Mouse (Mus musculus) thymus, postnatal 25 days (tissue): ENCODE results near the gene Slc22a7.

Source experiments
- DNase-seq: peaks from one replicate; pipeline ENCODE4 v3.0.0; 2022

Slc22a7 gene

DNA sequence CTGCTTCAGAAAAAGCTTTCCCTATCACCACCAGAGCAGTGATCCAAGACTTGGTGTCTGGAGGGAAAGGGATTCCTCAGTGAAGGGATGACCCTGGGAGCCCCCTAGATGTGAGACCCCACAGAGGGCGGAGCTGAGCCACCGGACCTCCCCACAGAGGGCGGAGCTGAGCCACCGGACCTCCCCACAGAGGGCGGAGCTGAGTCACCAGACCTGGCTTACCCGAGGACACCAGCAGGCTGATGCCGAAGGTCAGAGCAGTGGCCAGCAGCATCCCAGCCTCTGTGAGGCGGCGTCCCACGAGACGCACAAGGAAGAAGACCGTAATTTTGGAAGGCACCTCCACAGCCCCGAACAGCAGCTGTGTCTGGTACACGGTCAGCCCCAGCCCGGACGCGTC is 4.6 kb downstream of the Slc22a7 start:
- no peak for DNase-seq

DNA sequence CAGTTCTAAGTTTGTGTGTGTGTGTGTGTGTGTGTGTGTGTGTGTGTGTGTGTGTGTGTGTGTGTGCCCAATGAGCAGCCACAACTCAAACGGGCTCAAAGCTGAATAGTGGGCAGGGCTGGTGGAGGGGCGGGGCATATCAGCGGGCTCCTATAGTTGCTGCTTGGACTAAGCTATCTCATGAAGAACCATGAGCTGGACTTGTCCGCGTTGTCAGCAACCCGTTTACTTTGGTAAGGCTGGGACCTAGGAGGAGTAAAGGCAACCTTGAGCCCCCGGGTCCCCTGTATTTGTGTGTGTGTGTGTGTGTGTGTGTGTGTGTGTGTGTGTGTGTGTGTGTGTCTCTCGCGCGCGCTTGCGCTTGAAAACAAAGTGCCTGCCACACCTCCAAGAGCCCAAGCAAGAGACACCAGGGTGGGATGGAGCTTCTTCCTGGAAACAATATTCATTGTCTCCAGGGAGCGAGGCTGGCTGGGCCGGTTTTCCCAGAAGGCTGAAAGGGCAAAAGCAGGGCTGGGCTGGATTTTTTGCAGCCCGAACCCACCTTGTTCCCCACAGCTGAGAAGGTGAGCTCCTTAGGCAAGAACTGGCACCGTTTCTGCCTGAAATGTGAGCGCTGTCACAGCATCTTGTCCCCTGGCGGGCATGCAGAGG is 9.4 kb downstream of the Slc22a7 start, which contains the start of gene Crip3:
Gene Crip3 (plus strand): TSS at position 166 of the 654 bp plus-strand sequence.
- DNase-seq, result no peak

DNA sequence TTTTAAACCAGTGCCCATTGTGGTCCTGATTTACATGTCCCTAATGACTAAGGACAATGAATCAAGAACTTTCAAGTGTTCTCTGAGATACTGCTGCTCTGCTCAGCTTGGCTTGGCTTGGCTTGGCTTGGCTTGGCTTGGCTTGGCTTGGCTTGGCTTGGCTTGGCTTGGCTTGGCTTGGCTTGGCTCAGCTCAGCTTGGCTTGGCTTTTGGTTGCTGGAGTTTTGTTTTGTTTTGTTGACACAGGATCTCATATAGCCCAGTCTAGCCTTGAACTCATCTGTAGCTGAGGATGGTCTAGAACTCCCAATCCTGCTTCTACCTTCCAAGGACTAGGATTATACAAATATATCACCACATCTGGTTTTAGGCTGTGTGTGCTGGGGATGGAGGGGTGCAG is 11.8 kb downstream of the Slc22a7 start:
- no peak for DNase-seq

DNA sequence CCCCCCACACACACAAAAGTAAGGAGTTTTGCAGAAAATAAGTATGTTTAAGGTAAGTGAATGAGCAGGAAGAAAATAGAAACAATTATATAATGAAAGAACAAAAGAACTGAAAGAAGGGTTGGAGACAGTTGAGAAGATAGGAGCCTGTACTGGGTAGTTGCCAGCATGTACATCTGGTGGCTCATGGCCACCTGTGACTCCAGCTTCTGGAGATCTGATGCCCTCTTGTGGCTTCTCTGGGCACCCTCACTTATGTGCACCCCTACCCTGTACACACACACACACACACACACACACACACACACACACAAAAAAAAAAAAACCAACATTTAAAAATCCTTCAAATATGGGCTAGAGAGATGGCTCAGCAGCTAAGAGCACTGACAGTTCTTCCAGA is 18.5 kb downstream of the Slc22a7 start:
- no peak for DNase-seq

DNA sequence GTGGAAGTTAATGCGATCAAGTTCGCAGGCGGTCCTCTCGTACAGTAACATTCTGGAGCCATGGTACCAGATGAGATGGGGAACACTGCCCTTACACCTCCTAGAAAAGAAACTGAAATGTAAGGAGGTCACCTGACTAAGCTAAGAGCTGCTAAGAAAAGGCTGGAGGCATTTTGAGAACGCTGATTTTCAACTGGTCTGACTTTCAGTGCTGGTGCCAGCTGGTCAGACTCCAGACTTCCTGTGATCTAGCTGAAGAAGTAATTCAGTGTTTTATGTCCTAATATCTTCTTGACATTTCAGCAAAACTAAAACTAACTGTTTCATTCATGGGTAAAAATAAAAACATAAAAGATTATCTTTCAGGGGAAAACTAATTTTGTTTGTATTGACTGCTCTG is 19.6 kb downstream of the Slc22a7 start:
- DNase-seq, result no peak

DNA sequence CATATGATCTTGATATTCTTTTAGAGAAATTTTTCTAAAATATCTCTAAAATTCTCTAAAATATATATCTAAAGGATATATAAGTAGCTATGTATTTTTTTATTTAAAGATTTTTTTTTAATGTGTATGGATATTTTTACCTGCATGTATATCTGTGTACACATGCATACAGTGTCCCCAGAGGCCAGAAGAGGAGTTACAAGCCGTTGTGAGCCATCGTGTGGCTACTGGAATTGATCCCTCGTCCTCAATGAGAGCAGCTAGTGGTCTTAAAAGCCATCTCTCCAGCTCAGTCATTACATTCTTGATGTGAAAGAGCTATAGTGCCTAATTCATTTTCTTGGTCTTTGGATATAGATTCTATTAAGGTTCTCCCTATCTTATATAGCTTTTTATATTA is 29.8 kb downstream of the Slc22a7 start:
- DNase-seq, result no peak

DNA sequence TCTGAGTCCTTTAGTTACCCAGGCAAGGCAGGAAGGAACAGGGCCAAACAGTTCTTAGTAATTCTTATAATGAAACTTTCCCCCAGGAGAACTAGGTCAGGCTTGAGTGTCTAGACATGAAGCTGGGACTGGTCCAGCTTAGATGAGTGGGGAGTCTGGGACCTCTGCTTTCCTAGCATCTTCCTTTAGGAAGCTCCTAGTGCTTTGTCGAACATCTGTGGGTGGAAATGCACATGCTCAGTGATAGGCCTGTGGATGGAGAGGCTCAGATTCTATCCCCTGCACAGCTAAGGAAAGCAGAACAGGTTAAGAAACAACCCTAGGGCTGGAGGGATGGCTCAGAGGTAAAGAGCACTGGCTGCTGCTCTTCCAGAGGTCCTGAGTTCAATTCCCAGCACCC is 43.6 kb downstream of the Slc22a7 start:
- DNase-seq, result no peak

DNA sequence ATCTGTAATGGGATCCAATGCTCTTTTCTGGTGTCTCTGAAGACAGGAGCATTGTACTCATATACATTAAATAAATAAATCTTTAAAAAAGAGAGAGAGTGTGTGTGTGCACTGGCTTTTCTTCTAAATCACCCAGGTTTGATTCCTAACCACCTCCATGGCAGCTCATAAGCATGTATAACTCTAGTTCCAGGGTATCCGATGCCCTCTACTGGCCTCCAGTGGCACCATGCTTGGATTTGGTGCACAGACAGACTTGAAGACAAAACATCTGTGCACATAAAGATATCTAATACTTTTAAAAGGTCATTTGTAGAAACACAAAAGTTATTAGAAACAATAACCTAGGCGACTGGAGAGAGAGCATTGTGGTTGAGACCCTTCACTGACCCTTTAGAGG is 45.2 kb downstream of the Slc22a7 start:
- DNase-seq, result peak; percentile 42

DNA sequence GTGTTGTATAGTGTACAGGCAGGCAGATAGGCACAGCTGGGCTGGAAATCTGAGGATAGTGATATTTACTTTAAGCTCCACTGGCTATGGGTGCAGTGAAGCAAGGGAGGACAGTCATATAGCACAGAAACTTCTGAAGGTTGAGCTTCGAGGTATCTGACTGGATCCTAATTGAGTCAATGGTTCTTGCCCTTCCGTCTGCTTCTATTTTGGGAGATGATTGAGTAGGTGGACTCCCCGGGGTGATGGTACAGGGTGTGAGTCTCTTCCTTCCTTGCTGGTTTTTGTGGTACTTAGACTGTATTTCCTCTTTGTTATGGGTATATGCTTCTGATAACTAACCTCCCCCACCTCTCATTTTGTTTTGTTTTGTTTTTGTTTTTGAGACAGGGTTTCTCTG is 50.1 kb downstream of the Slc22a7 start:
- DNase-seq, result no peak

DNA sequence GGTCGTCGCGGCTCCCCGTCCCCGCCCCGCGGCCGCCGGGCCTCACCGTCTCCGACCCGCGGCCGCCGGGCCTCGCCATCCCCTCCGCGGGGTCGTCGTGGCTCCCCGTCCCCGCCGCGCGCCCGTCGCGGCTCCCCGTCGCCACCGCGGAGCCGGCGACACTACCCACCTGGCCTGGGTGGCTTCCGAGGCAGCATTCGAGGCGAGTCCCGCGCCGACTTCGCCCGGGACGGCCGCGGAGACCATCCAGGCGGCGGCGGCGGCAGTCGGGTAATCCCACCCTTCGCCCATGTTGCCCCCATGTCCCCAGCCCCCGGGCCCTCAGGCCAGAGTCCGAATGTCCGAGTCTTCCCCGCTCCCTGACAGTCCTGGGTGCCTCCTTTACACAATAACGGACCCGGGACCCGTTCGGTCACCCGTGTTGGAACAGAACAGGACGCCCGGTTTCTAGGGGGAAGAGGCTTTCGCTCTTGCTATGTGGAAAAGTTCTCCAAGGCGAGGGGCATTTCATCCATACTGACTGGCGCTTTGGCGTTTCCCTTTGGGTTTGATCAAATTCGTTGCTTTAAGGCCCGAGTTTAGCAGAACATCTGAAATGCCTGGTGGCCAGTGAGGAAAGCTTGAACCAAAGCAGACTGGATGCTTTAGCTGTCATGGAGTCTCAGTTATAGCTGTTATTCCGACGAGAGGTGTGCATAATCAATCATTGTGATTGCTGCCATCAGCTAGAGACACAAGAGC is 54.0 kb downstream of the Slc22a7 start:
- DNase-seq, result peak; percentile 38

DNA sequence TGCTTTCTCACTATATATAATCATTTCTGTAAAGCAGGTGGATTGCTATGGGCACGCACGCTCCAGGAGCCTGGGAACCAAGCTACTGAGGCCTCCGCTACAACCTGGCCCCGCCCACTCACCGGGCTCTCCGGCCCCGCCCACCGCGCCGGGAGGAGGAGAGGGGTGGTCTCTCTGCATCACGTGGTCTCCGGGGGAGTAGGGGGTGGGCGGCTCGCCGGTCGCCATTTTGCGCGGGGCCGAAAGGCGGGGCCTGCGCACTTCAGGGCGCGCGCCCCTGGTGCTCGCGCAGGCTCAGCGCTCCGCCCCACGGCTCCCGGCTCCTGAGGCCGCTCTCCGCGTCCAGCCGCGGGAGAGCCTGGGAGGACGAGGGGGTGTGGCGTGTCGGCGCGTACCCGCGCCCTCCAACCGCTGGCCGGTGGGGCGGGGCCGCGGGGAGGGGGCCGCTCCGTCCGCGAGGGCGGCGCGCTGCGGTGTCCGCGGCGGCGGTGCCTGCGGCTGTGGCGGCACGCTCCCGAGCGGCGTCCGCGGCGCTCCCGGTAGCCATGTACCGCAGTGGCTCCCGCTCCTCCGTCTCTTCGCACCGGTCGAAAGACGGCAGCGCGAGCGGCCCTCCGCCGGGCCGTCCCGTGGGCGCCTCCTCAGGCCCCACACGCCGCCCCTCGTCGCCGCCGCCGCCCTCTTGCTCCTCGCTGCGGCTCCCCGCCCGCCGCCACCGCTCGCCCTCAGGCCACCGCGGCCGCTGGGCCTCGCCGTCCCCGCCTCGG is 54.8 kb downstream of the Slc22a7 start, which contains the start of gene Zfp318:
Gene Zfp318 (plus strand): TSS at position 438 of the 767 bp plus-strand sequence.
- DNase-seq, result peak; percentile 100
